Mouse (Mus musculus) kidney, postnatal 36 days (tissue): ENCODE measurements around the gene Ammecr1.

Source experiments
- DNase-seq, 2 experiments: peaks; one replicate each; pipeline ENCODE4 v3.0.0; 2021 to 2022; ENCODE audit warnings: mixed read lengths in 2 of 2

Gene Ammecr1

GRCm38 (mm10) chrX:142914208-142914607 lies 52.3 kb downstream of the Ammecr1 start:
- DNase-seq, result no peak

- DNase-seq, result no peak
Observed at GRCm38 (mm10) chrX:142903854-142904253, 62.7 kb downstream of the Ammecr1 start.

- DNase-seq, result no peak
Observed at GRCm38 (mm10) chrX:142902599-142902998, 63.9 kb downstream of the Ammecr1 start.

GRCm38 (mm10) chrX:142901915-142902314 lies 64.6 kb downstream of the Ammecr1 start:
- DNase-seq, result no peak

GRCm38 (mm10) chrX:142898295-142898887 lies 68.1 kb downstream of the Ammecr1 start:
- no peak for DNase-seq

- peak in 1 of 2 experiments; percentile 1 for DNase-seq
Observed at GRCm38 (mm10) chrX:142897477-142898000, 69.0 kb downstream of the Ammecr1 start.

- no peak for DNase-seq
Observed at GRCm38 (mm10) chrX:142895316-142895715, 71.2 kb downstream of the Ammecr1 start.

GRCm38 (mm10) chrX:142885962-142886361 lies 80.6 kb downstream of the Ammecr1 start:
- DNase-seq, result no peak

GRCm38 (mm10) chrX:142883593-142883992 lies 82.9 kb downstream of the Ammecr1 start:
- DNase-seq, result no peak

GRCm38 (mm10) chrX:142882255-142882654 lies 84.3 kb downstream of the Ammecr1 start:
- DNase-seq, result no peak

GRCm38 (mm10) chrX:142869844-142870243 lies 96.7 kb downstream of the Ammecr1 start:
- DNase-seq, result no peak

- no peak for DNase-seq
Observed at GRCm38 (mm10) chrX:142848032-142848431, 118.5 kb downstream of the Ammecr1 start.

GRCm38 (mm10) chrX:142846266-142846665 lies 120.3 kb downstream of the Ammecr1 start:
- no peak for DNase-seq

- no peak for DNase-seq
Observed at GRCm38 (mm10) chrX:142841916-142842315, 124.6 kb downstream of the Ammecr1 start.

GRCm38 (mm10) chrX:142839411-142839810 lies 127.1 kb downstream of the Ammecr1 start:
- DNase-seq, result no peak

- no peak for DNase-seq
Observed at GRCm38 (mm10) chrX:142838841-142839240, 127.7 kb downstream of the Ammecr1 start.

- no peak for DNase-seq
Observed at GRCm38 (mm10) chrX:142837316-142837715, 129.2 kb downstream of the Ammecr1 start.

- no peak for DNase-seq
Observed at GRCm38 (mm10) chrX:142836399-142836798, 130.1 kb downstream of the Ammecr1 start.

- DNase-seq, result no peak
Observed at GRCm38 (mm10) chrX:142834807-142835206, 131.7 kb downstream of the Ammecr1 start.

- no peak for DNase-seq
Observed at GRCm38 (mm10) chrX:142833164-142833796, 133.2 kb downstream of the Ammecr1 start.

- DNase-seq, result no peak
Observed at GRCm38 (mm10) chrX:142832221-142832620, 134.3 kb downstream of the Ammecr1 start.

- no peak for DNase-seq
Observed at GRCm38 (mm10) chrX:142830572-142830971, 136.0 kb downstream of the Ammecr1 start.

- no peak for DNase-seq
Observed at GRCm38 (mm10) chrX:142829866-142830470, 136.6 kb downstream of the Ammecr1 start.

GRCm38 (mm10) chrX:142829267-142829666 lies 137.3 kb downstream of the Ammecr1 start:
- DNase-seq, result no peak
